Mouse (Mus musculus): ENCODE measurements around the gene Tceanc2. TPM values are rescaled to one million over a fixed set of nuclear protein-coding genes. Genes with fewer than 3 reads are reported as not detected.

Gene Tceanc2
- polyA plus RNA-seq, 1 experiment from 2014 or later: 16.5 TPM

DNA sequence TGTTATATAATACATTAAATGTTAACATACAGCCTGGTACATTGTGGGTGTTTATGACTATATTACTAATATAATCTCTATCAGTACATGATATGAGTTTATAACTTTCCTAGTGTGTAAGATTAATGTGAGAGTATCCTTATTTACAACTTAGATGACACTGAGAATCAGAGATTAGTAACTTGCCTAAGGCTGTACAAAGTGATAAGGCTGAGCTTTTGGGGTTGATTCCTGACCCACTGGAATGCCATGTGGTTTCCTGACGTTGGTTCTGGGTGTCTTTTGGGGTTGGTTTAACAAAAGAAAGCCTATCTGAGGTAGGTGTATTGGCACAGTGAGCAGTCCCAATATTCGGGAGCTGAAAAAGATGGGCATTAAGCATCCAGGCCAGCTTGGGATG is 3.9 kb upstream of the Tceanc2 start:
- H3K27ac ChIP-seq (ENCODE audit: low read depth, low read length): no peak overlapping the region
- no peak for ATAC-seq
- 82% methylated on average over 2 of the region's 2 CpGs for WGBS
- peaks cover 9% of the 10 kb centered on the region for H3K36me3 ChIP-seq (ENCODE audit: control insufficient read depth, insufficient read depth, low read length)
- no peak overlapping the region for H3K9ac ChIP-seq (ENCODE audit: low read depth, low read length)
- H3K27me3 ChIP-seq (replicated peaks; ENCODE audit: control insufficient read depth, insufficient read depth, low read length): no peaks in the 10 kb centered on the region
- peaks cover 25% of the 10 kb centered on the region for H3K4me1 ChIP-seq (ENCODE audit: control insufficient read depth, insufficient read depth, low read depth, low read length)
- no peaks in the 10 kb centered on the region for H3K9me3 ChIP-seq (ENCODE audit: control insufficient read depth, low read length)
- no peak overlapping the region for H3K4me2 ChIP-seq (ENCODE audit: low read length)
- no peak overlapping the region for H3K4me3 ChIP-seq (ENCODE audit: low read length)

- H3K4me3 ChIP-seq (ENCODE audit: low read length): no peak overlapping the region
- peaks cover 4% of the 10 kb centered on the region for H3K36me3 ChIP-seq (ENCODE audit: control insufficient read depth, insufficient read depth, low read length)
- no peak overlapping the region for H3K9ac ChIP-seq (ENCODE audit: low read depth, low read length)
- 85% methylated on average over 6 of the region's 6 CpGs for WGBS
- no peaks in the 10 kb centered on the region for H3K9me3 ChIP-seq (ENCODE audit: control insufficient read depth, low read length)
- H3K4me1 ChIP-seq (ENCODE audit: control insufficient read depth, insufficient read depth, low read depth, low read length): peaks cover 34% of the 10 kb centered on the region
- H3K4me2 ChIP-seq (ENCODE audit: low read length): no peak overlapping the region
- no peak overlapping the region for H3K27ac ChIP-seq (ENCODE audit: low read depth, low read length)
- H3K27me3 ChIP-seq (replicated peaks; ENCODE audit: control insufficient read depth, insufficient read depth, low read length): no peaks in the 10 kb centered on the region
- ATAC-seq: no peak
These were observed 3.0 kb upstream of the Tceanc2 start for GRCm38 (mm10) chr4:107181866-107182265.

DNA sequence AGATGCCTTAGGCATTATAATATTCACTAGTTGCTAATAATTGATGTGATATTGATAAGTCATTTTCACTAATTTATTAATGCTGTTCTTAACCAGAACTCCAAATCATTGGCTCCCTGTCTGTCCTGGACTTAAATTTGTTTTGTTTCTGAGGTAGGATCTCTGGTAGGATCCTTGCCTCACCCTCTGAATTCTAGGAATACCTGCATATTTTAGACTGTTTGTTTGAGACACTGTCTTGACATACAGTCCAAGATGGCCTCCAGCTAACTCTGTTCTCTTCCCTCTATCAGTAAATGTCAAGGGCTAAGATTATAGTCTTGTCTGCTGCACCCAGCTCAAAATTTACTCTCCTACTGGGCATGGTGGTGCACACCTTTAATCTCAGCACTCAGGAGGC is 1.8 kb upstream of the Tceanc2 start:
- H3K4me1 ChIP-seq (ENCODE audit: control insufficient read depth, insufficient read depth, low read depth, low read length): peaks cover 39% of the 10 kb centered on the region
- ATAC-seq: no peak

DNA sequence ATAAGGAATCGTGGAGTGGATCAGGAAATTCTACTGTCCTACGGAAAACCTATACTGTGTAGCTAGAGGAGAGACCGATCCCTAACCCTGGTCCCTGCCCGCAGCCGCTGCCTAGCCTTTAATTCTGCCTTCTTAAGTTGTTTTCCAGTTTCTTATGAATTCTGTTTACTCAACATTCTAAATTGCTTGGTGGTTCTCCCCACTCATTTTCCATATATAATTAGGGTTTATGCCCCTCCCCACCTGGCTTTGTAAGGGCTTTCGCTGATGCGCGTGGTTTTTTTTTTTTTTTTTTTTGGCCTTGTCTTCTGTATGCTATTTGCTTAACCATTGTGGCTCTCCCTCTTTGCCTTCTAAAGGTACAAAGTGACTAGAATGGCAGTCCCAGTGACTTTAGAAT is 645 bp upstream of the Tceanc2 start:
- Histone ChIP-seq H3K4me2 (ENCODE audit: low read length) (peak overlapping the region; percentile 54), H3K4me3 (ENCODE audit: low read length) (peak overlapping the region; percentile 96), H3K27me3 (replicated peaks; ENCODE audit: control insufficient read depth, insufficient read depth, low read length) (no peaks in the 10 kb centered on the region), H3K36me3 (ENCODE audit: control insufficient read depth, insufficient read depth, low read length) (no peaks in the 10 kb centered on the region), H3K27ac (ENCODE audit: low read depth, low read length) (peak overlapping the region; percentile 99), H3K9me3 (ENCODE audit: control insufficient read depth, low read length) (no peaks in the 10 kb centered on the region), H3K4me1 (ENCODE audit: control insufficient read depth, insufficient read depth, low read depth, low read length) (peaks cover 39% of the 10 kb centered on the region), H3K9ac (ENCODE audit: low read depth, low read length) (peak overlapping the region; percentile 93)
- ATAC-seq: no peak
- 6% methylated on average over 8 of the region's 8 CpGs for WGBS

More for the DNA sequence above, 1.8 kb upstream of the Tceanc2 start:
- Histone ChIP-seq H3K27me3 (replicated peaks; ENCODE audit: control insufficient read depth, insufficient read depth, low read length) (no peaks in the 10 kb centered on the region), H3K36me3 (ENCODE audit: control insufficient read depth, insufficient read depth, low read length) (no peaks in the 10 kb centered on the region), H3K27ac (ENCODE audit: low read depth, low read length) (no peak overlapping the region), H3K9ac (ENCODE audit: low read depth, low read length) (no peak overlapping the region), H3K4me3 (ENCODE audit: low read length) (no peak overlapping the region), H3K4me2 (ENCODE audit: low read length) (no peak overlapping the region; the same call in 1 of the 2 replicates), H3K9me3 (ENCODE audit: control insufficient read depth, low read length) (no peaks in the 10 kb centered on the region)

GRCm38 (mm10) chr4:107178182-107178829 is 610 bp downstream of the Tceanc2 start, which contains the start of gene Tmem59:
Gene Tmem59, plus strand, starts transcription at chr4:107178399.
- Histone ChIP-seq H3K36me3 (ENCODE audit: control insufficient read depth, insufficient read depth, low read length) (no peaks in the 10 kb centered on the region), H3K27me3 (replicated peaks; ENCODE audit: control insufficient read depth, insufficient read depth, low read length) (no peaks in the 10 kb centered on the region), H3K4me1 (ENCODE audit: control insufficient read depth, insufficient read depth, low read depth, low read length) (peaks cover 38% of the 10 kb centered on the region), H3K9me3 (ENCODE audit: control insufficient read depth, low read length) (no peaks in the 10 kb centered on the region), H3K9ac (ENCODE audit: low read depth, low read length) (peak within 1 kb of the TSS; percentile 93), H3K27ac (ENCODE audit: low read depth, low read length) (peak within 1 kb of the TSS; percentile 99), H3K4me2 (ENCODE audit: low read length) (peak within 1 kb of the TSS; percentile 69), H3K4me3 (ENCODE audit: low read length) (peak within 1 kb of the TSS; percentile 96)
- WGBS: under 1% methylated on average over 45 of the region's 49 CpGs
- peak; percentile 98 for ATAC-seq

- WGBS: 49% methylated on average over 11 of the region's 11 CpGs
- Histone ChIP-seq H3K9me3 (ENCODE audit: control insufficient read depth, low read length) (no peaks in the 10 kb centered on the region), H3K9ac (ENCODE audit: low read depth, low read length) (peak overlapping the region; percentile 93), H3K27me3 (replicated peaks; ENCODE audit: control insufficient read depth, insufficient read depth, low read length) (no peaks in the 10 kb centered on the region), H3K4me3 (ENCODE audit: low read length) (peak overlapping the region; percentile 96), H3K27ac (ENCODE audit: low read depth, low read length) (peak overlapping the region; percentile 99), H3K36me3 (ENCODE audit: control insufficient read depth, insufficient read depth, low read length) (no peaks in the 10 kb centered on the region), H3K4me2 (ENCODE audit: low read length) (peak overlapping the region; percentile 69), H3K4me1 (ENCODE audit: control insufficient read depth, insufficient read depth, low read depth, low read length) (peaks cover 34% of the 10 kb centered on the region)
- ATAC-seq: no peak
These were observed 1.4 kb downstream of the Tceanc2 start for GRCm38 (mm10) chr4:107177506-107177905.

DNA sequence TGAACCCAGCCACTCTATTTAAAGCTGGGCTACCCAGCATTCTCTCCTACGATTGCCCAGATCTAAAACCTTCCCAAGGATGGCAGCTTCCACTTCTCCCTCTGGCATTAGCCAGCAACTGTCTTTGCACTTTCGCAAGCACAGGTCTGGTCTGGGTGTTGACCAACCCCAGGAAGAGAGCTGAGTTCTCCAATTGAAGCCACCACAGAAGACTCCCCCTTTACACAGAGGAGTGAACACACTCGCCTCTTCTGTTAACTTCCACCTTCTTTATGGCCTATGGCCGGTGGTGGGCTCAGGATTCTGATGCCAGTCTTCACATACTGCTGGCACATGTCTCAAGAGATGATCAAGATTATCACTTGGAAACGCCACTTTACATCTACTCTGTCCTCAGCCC is 11.1 kb downstream of the Tceanc2 start:
- no peaks in the 10 kb centered on the region for H3K27me3 ChIP-seq (replicated peaks; ENCODE audit: control insufficient read depth, insufficient read depth, low read length)
- no peaks in the 10 kb centered on the region for H3K4me1 ChIP-seq (ENCODE audit: control insufficient read depth, insufficient read depth, low read depth, low read length)
- H3K9ac ChIP-seq (ENCODE audit: low read depth, low read length): no peak overlapping the region
- H3K4me3 ChIP-seq (ENCODE audit: low read length): no peak overlapping the region
- H3K9me3 ChIP-seq (ENCODE audit: control insufficient read depth, low read length): no peaks in the 10 kb centered on the region
- no peak overlapping the region for H3K4me2 ChIP-seq (ENCODE audit: low read length)
- no peaks in the 10 kb centered on the region; the same call in 1 of the 2 replicates for H3K36me3 ChIP-seq (ENCODE audit: control insufficient read depth, insufficient read depth, low read length)
- 89% methylated on average over 5 of the region's 5 CpGs for WGBS
- no peak overlapping the region for H3K27ac ChIP-seq (ENCODE audit: low read depth, low read length)
- no peak for ATAC-seq

DNA sequence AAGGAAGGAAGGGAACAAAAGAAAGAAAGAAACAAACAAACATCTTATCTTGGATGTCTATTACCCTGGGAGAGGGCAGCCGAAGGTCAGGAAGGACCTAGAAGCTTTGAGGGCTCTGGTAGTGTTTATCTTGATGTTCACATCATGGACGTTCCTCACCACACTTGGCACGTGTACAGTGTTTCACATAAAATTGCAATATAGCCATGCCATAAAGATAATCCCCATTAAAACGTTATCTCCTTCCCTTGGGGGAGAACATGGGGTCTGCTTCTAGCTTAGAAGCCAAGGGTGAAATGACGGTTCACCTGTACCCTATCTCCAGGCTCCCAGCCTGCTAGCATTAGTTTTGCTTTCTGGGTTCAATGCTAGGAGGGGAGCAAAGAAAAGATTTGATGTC is 12.2 kb downstream of the Tceanc2 start:
- H3K9me3 ChIP-seq (ENCODE audit: control insufficient read depth, low read length): no peaks in the 10 kb centered on the region
- no peak overlapping the region for H3K4me3 ChIP-seq (ENCODE audit: low read length)
- H3K36me3 ChIP-seq (ENCODE audit: control insufficient read depth, insufficient read depth, low read length): no peaks in the 10 kb centered on the region; the same call in 1 of the 2 replicates
- H3K9ac ChIP-seq (ENCODE audit: low read depth, low read length): no peak overlapping the region
- no peak overlapping the region for H3K4me2 ChIP-seq (ENCODE audit: low read length)
- no peak for ATAC-seq
- 86% methylated on average over 5 of the region's 5 CpGs for WGBS
- no peaks in the 10 kb centered on the region for H3K4me1 ChIP-seq (ENCODE audit: control insufficient read depth, insufficient read depth, low read depth, low read length)
- no peaks in the 10 kb centered on the region for H3K27me3 ChIP-seq (replicated peaks; ENCODE audit: control insufficient read depth, insufficient read depth, low read length)
- no peak overlapping the region for H3K27ac ChIP-seq (ENCODE audit: low read depth, low read length)

DNA sequence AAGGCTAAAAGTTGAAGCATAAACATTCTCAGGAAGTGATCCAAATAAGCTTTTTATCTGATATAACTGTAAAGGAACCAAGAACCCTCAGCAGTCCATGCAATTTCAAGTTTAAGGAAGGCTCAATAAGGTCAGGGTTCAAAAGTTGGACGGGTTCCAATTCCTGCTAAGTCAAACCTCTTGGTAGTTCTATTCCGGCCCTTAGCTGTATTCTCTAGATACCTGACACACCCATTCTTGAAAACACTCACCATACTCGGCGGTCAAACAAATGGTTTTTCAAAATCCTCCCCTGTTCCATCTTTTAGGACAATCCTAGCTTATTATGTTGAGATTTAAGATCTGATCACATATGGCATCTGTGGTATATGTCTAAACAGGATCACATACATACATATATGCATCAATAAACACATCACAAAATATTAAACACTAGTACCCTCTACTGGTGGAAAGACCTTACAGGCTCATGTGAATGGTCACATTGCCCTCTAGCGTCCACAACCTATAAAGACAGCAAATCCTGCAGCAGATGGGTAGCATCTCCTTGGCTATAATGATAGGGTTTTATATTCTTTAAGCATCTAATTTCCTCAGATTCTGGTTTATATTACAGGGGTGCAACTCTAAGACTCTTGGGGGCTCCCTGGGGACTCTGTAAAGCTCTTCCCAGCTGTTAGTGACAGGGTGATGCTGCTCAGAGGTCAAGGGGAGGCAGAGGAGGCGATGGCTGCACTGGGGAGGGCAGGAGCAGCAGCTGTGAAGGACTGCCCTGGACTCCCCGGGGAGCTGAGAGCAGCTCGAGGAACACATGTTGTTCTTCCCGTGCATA is 14.9 kb downstream of the Tceanc2 start:
- H3K27me3 ChIP-seq (replicated peaks; ENCODE audit: control insufficient read depth, insufficient read depth, low read length): no peaks in the 10 kb centered on the region
- H3K4me2 ChIP-seq (ENCODE audit: low read length): no peak overlapping the region
- no peak overlapping the region for H3K27ac ChIP-seq (ENCODE audit: low read depth, low read length)
- 36% methylated on average over 9 of the region's 9 CpGs for WGBS
- H3K9me3 ChIP-seq (ENCODE audit: control insufficient read depth, low read length): no peaks in the 10 kb centered on the region
- ATAC-seq: peak; percentile 74
- no peak overlapping the region for H3K4me3 ChIP-seq (ENCODE audit: low read length)
- 0 out of 2 replicates have a peak, but pooled peaks cover 2% of the 10 kb centered on the region for H3K36me3 ChIP-seq (ENCODE audit: control insufficient read depth, insufficient read depth, low read length)
- no peaks in the 10 kb centered on the region for H3K4me1 ChIP-seq (ENCODE audit: control insufficient read depth, insufficient read depth, low read depth, low read length)
- H3K9ac ChIP-seq (ENCODE audit: low read depth, low read length): no peak overlapping the region
